Mouse (Mus musculus) bone marrow macrophage, adult 2 months (primary cell): Measurements from ENCODE around the gene Rhbdl2.

Source experiments
- CTCF ChIP-seq: IDR thresholded peaks from 2 replicates; pipeline ENCODE4 v1.5.1; 2012; ENCODE audit warnings: low read depth, mild to moderate bottlenecking, low read length, moderate library complexity
- POLR2A ChIP-seq: IDR thresholded peaks from 2 replicates; pipeline ENCODE4 v1.6.1; 2012; ENCODE audit warnings: mild to moderate bottlenecking, low read depth, low read length, borderline replicate concordance

DNA sequence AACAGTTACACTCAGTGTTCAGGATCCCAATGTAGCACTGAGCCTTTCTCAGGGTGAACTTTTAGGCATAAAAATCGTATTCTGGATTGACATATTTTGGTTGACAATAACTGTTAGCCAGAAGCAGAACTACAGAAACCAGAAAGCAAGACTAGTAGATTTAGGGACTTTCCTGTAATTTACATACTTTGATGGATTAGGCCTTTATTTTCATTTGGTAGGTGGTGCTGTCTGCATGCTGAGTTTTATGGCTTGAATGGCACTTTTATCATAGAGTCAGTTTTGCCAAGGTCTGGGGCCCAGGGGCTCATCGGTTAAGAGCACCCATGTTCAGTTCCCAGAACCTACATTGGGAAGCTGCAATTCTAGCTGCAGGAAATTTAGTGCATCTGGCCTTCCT is 7.4 kb downstream of the Rhbdl2 start:
- no peak for TF ChIP-seq CTCF
- TF ChIP-seq POLR2A, result no peak
